Mouse (Mus musculus) erythroblast, adult 5-6 weeks (primary cell): ENCODE measurements around the gene Gm10135. TPM values are rescaled to one million over a fixed set of nuclear protein-coding genes. Genes with fewer than 3 reads are reported as not detected.
"Not testable (repeated sequence)": the region's sequence is repeated elsewhere in the genome, so short reads cannot be mapped to it uniquely, and the experiment has no call there.

Source experiments
- ATAC-seq: replicated peaks from 2 replicates; pipeline ENCODE4 v1.8.0; 2016; ENCODE audit warnings: moderate number of reproducible peaks, mild to moderate bottlenecking, moderate TSS enrichment, inconsistent platforms; ENCODE audit not compliant: poor library complexity, low FRiP score, severe bottlenecking
- total RNA-seq, 2 experiments: library from RNA; stranded (forward) in 1 of 2; stranded (reverse) in 1 of 2; fragments of 150-400 nt in 1 of 2; fragments of 200-764, 138-1000 nt in 1 of 2; gene quantifications; 2 replicates each; pipeline versions ENCODE4 v1.2.3 to v1.2.4; 2015 to 2017; ENCODE audit warnings: low replicate concordance in 2 of 2

Gm10135 gene
- total RNA-seq (2015; ENCODE audit: low replicate concordance): not detected in 2 replicates
- total RNA-seq (2017; ENCODE audit: low replicate concordance): not detected in 2 replicates

- no peak for ATAC-seq
Observed at GRCm38 (mm10) chr5:72974602-72975001, at the start of gene Gm10135. Gm10135 (minus strand) TSS chr5:72974702.

GRCm38 (mm10) chr5:73023801-73024200, 49.3 kb upstream of the Gm10135 start:
- no peak for ATAC-seq

- ATAC-seq: no peak
Observed at GRCm38 (mm10) chr5:73014745-73015144, 40.2 kb upstream of the Gm10135 start.

GRCm38 (mm10) chr5:73013611-73014287, 39.2 kb upstream of the Gm10135 start:
- ATAC-seq: not testable (repeated sequence)

GRCm38 (mm10) chr5:73012884-73013610, 38.5 kb upstream of the Gm10135 start:
- ATAC-seq: not testable (repeated sequence)

GRCm38 (mm10) chr5:73011806-73012205, 37.3 kb upstream of the Gm10135 start:
- ATAC-seq: not testable (repeated sequence)

- ATAC-seq: peak; percentile 69
Observed at GRCm38 (mm10) chr5:73008230-73008629, 33.7 kb upstream of the Gm10135 start.

GRCm38 (mm10) chr5:73007582-73007959, 33.1 kb upstream of the Gm10135 start:
- ATAC-seq: no peak

- ATAC-seq: no peak; the same call in 1 of the 2 replicates
Observed at GRCm38 (mm10) chr5:73006784-73007581, 32.5 kb upstream of the Gm10135 start, which contains the start of gene Slc10a4. Slc10a4 (plus strand) TSS chr5:73006883.

- no peak for ATAC-seq
Observed at GRCm38 (mm10) chr5:73004046-73004445, 29.5 kb upstream of the Gm10135 start.

- ATAC-seq: not testable (repeated sequence)
Observed at GRCm38 (mm10) chr5:72998546-72998945, 24.0 kb upstream of the Gm10135 start.

- no peak for ATAC-seq
Observed at GRCm38 (mm10) chr5:72995379-72995778, 20.9 kb upstream of the Gm10135 start.

GRCm38 (mm10) chr5:72994928-72995327, 20.4 kb upstream of the Gm10135 start:
- ATAC-seq: no peak

GRCm38 (mm10) chr5:72994424-72994823, 19.9 kb upstream of the Gm10135 start:
- ATAC-seq: no peak

- ATAC-seq: no peak
Observed at GRCm38 (mm10) chr5:72992474-72992873, 18.0 kb upstream of the Gm10135 start.

GRCm38 (mm10) chr5:72989756-72990155, 15.3 kb upstream of the Gm10135 start:
- ATAC-seq: no peak

GRCm38 (mm10) chr5:72987786-72988185, 13.3 kb upstream of the Gm10135 start:
- ATAC-seq: no peak

GRCm38 (mm10) chr5:72984091-72984490, 9.6 kb upstream of the Gm10135 start:
- ATAC-seq: peak; percentile 66; the same call in 1 of the 2 replicates

- no peak for ATAC-seq
Observed at GRCm38 (mm10) chr5:72976539-72976938, 2.0 kb upstream of the Gm10135 start.

- ATAC-seq: no peak
Observed at GRCm38 (mm10) chr5:72975996-72976395, 1.5 kb upstream of the Gm10135 start.
